In the genomic region with DNA sequence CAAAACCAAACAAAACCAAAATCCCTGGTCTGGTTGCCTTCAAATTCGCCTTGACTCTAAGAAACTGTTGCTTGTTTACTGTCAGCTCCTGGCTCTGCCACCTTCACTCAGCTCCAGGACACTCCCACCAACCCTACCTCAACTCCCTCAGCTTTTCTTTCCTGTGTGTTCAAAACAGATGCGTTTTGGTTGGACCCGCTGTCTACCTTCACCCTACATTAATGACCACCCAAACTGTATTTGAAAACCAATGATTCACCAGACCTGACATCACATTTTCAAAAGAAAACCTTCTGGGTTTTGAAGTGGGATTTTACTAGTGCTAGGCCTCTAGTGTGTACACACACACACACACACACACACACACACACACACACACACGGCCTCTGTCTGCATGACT, we compare ENCODE assay signal across 8 mouse cellular contexts. TPM values are rescaled to one million over a fixed set of nuclear protein-coding genes. Genes with fewer than 3 reads are reported as not detected.
DNase-seq lines count a peak whose midpoint lies in the region; ATAC-seq and TF ChIP-seq lines count a peak whose summit lies in the region.

No protein-coding gene starts in this region.

- peaks cover 5% of the 10 kb centered on the region; the same call in 1 of the 2 replicates for H3K4me1 ChIP-seq in heart, adult 2 months (ENCODE audit: control insufficient read depth, insufficient read depth, low read length)
- H3K4me1 ChIP-seq in liver, embryonic 12.5 days = peaks cover 53% of the 10 kb centered on the region

- peaks cover 54% of the 10 kb centered on the region for H3K79me3 ChIP-seq in C2C12 (ENCODE audit: low read depth)

- peak overlapping the region; percentile 86 for H3K4me2 ChIP-seq in liver, embryonic 12.5 days

- 0 out of 2 replicates have a peak, but pooled peaks have one; percentile 25 for ATAC-seq in erythroid progenitor cell, adult 5-6 weeks (replicated peaks; ENCODE audit: low FRiP score, poor library complexity, severe bottlenecking)
- no peak for ATAC-seq in liver, embryonic 12.5 days
- no peak for ATAC-seq in activated CD4-positive, CD25-positive, alpha-beta regulatory T cell, adult 4 months

- H3K27me3 ChIP-seq in heart, adult 2 months (ENCODE audit: control insufficient read depth, insufficient read depth, low read length) = no peaks in the 10 kb centered on the region
- no peaks in the 10 kb centered on the region for H3K27me3 ChIP-seq in C2C12 (ENCODE audit: control insufficient read depth, insufficient read depth, insufficient read length)
- no peaks in the 10 kb centered on the region for H3K27me3 ChIP-seq in liver, embryonic 12.5 days (replicated peaks)

- peak overlapping the region; percentile 79 for H3K4me3 ChIP-seq in heart, adult 2 months
- peak overlapping the region; percentile 68 for H3K4me3 ChIP-seq in C2C12 (ENCODE audit: insufficient read depth, poor library complexity, severe bottlenecking)
- H3K4me3 ChIP-seq in liver, embryonic 12.5 days = peak overlapping the region; percentile 100

- no peak for DNase-seq in heart, adult 2 months
- no peak for DNase-seq in heart, adult 8-10 months (ENCODE audit: low spot score)
- DNase-seq in urinary bladder, postnatal 25 days (ENCODE audit: low spot score) = no peak
- DNase-seq in cerebellum, postnatal 25 days = no peak

- intact Hi-C loops in heart, adult 2 months (cut with DNase I) = loop anchor here (2.0 kb wide), 1 partner anchor 65 kb away; a partner anchor contains a TSS

- H3K36me3 ChIP-seq in heart, adult 2 months (ENCODE audit: control insufficient read depth, insufficient read depth, low read length) = peaks cover 27% of the 10 kb centered on the region
- H3K36me3 ChIP-seq in C2C12 (ENCODE audit: control insufficient read depth, insufficient read depth) = peaks cover 52% of the 10 kb centered on the region
- H3K36me3 ChIP-seq in liver, embryonic 12.5 days = peaks cover 43% of the 10 kb centered on the region

- 4% methylated on average over 4 of the region's 4 CpGs for WGBS in heart, adult 2 months
- 10% methylated on average over 4 of the region's 4 CpGs for WGBS in liver, embryonic 12.5 days (ENCODE audit: insufficient replicate concordance)

- H3K27ac ChIP-seq in heart, adult 2 months = peak overlapping the region; percentile 99
- H3K27ac ChIP-seq in liver, embryonic 12.5 days = peak overlapping the region; percentile 99

- peaks cover 7% of the 10 kb centered on the region for H3K79me2 ChIP-seq in heart, adult 2 months (replicated peaks; ENCODE audit: control insufficient read depth, insufficient read depth, low read length)
- H3K79me2 ChIP-seq in C2C12 (ENCODE audit: control insufficient read depth, insufficient read depth) = peaks cover 98% of the 10 kb centered on the region

- no peak overlapping the region for H3ac ChIP-seq in C2C12 (ENCODE audit: control insufficient read depth, insufficient read length, low read depth)

- TF ChIP-seq CTCF in heart, adult 2 months (IDR thresholded peaks at IDR 0.05) = no peak
- TF ChIP-seq CTCF in C2C12 (IDR thresholded peaks at IDR 0.05; ENCODE audit: control insufficient read depth, insufficient read depth, insufficient read length) = no peak

- peak overlapping the region; percentile 97 for H3K9ac ChIP-seq in heart, adult 2 months (ENCODE audit: low read depth, low read length)
- H3K9ac ChIP-seq in liver, embryonic 12.5 days = peak overlapping the region; percentile 100

- TF ChIP-seq EP300 in heart, adult 2 months (IDR thresholded peaks at IDR 0.05; ENCODE audit: insufficient read depth, low read depth, low read length) = no peak

- H3K9me3 ChIP-seq in liver, embryonic 12.5 days (replicated peaks) = no peaks in the 10 kb centered on the region

- TF ChIP-seq POLR2A in heart, adult 2 months (IDR thresholded peaks at IDR 0.05; ENCODE audit: insufficient read depth, low read depth, low read length) = no peak

TF ChIP-seq in C2C12, 6 proteins besides CTCF, POLR2A, EP300 and RAD21:
- TF ChIP-seq FOSL1 (IDR thresholded peaks at IDR 0.05; ENCODE audit: insufficient read depth, low read length, poor library complexity, severe bottlenecking) = no peak
- TF ChIP-seq MYOD1 (IDR thresholded peaks at IDR 0.05; ENCODE audit: control insufficient read depth, insufficient read length, low read depth) = no peak
- TF ChIP-seq USF1 (IDR thresholded peaks at IDR 0.05; ENCODE audit: low read depth) = no peak
- TF ChIP-seq MYOG (IDR thresholded peaks at IDR 0.05; ENCODE audit: control insufficient read depth, extremely low read depth, insufficient read length) = no peak
- TF ChIP-seq MAX (IDR thresholded peaks at IDR 0.05) = no peak
- TF ChIP-seq CEBPB (IDR thresholded peaks at IDR 0.05; ENCODE audit: low read depth) = no peak

RNA-seq across cellular contexts. Expression of a gene that starts 1.7 kb away (rescaled TPM):
- total RNA-seq in heart, adult 2 months (2021) = 10 to 100 TPM; 86.3 to 99.7 TPM
- 30.2 and 52.4 TPM in 2 replicates for polyA plus RNA-seq in heart, adult 2 months (2012; rRNA removed)
- 10 to 100 TPM; 87.5 to 93.5 (median 89.2) TPM for total RNA-seq in heart, adult 8-10 months (2022)
- 38.4 TPM for polyA plus RNA-seq in C2C12 (2012; fragmentation: generic; extraction: Trizol)
- total RNA-seq in erythroid progenitor cell, adult 5-6 weeks (2015; ENCODE audit: low replicate concordance) = 344 and 373 TPM in 2 replicates
- 381 and 400 TPM in 2 replicates for total RNA-seq in erythroid progenitor cell, adult 5-6 weeks (2017; ENCODE audit: low replicate concordance)
- 52.5 and 56.7 TPM in 2 replicates for polyA plus RNA-seq in liver, embryonic 12.5 days (2016; fragmentation: Nextera tagmentation; extraction: Ambion mirVana)
- polyA plus RNA-seq in activated CD4-positive, CD25-positive, alpha-beta regulatory T cell, adult 4 months (2017; shearing (Covaris generic)) = 10 to 100 TPM; 34.8 to 59.7 TPM
